Mouse (Mus musculus) forebrain, embryonic 14.5 days (tissue): ENCODE data around the gene Igsf11. TPM values are rescaled to one million over a fixed set of nuclear protein-coding genes. Genes with fewer than 3 reads are reported as not detected.
A peak's percentile ranks its signal among the peaks of the same experiment; 100 is the strongest.
"Not testable (repeated sequence)": the region's sequence is repeated elsewhere in the genome, so short reads cannot be mapped to it uniquely, and the experiment has no call there.

Source experiments
- ATAC-seq: fragments of 200-750 bp; cut with Nextera tagmentation; 2 replicates; pipeline ENCODE4 v1.8.0; 2017; ENCODE audit warnings: mild to moderate bottlenecking, moderate library complexity
- DNase-seq: peaks from one replicate; pipeline ENCODE4 v3.0.0-alpha.2; 2015; ENCODE audit warnings: low spot score
- H3K27ac ChIP-seq: fragments of 300-500 bp; sonication (generic); 2 replicates; pipeline ENCODE4 v1.5.1; 2014; ENCODE audit warnings: low read depth, mild to moderate bottlenecking, control low read depth, low read length, moderate library complexity
- H3K27me3 ChIP-seq: fragments of 300-500 bp; sonication (generic); replicated peaks from 2 replicates; pipeline ENCODE4 v1.6.1; 2014; ENCODE audit warnings: low read length, control low read depth, mixed read lengths; ENCODE audit not compliant: control insufficient read depth, insufficient read depth
- H3K36me3 ChIP-seq: fragments of 300-500 bp; sonication (generic); 2 replicates; pipeline ENCODE4 v1.6.1; 2014; ENCODE audit warnings: low read length, control low read depth; ENCODE audit not compliant: control insufficient read depth, insufficient read depth
- H3K4me1 ChIP-seq: fragments of 300-500 bp; sonication (generic); 2 replicates; pipeline ENCODE4 v1.6.1; 2014; ENCODE audit warnings: antibody characterized with exemption, low read length, control low read depth; ENCODE audit not compliant: control insufficient read depth, insufficient read depth
- H3K4me2 ChIP-seq: fragments of 300-500 bp; sonication (generic); 2 replicates; pipeline ENCODE4 v1.6.1; 2014; ENCODE audit warnings: mild to moderate bottlenecking, control low read depth, low read length
- H3K4me3 ChIP-seq: fragments of 300-500 bp; sonication (generic); 2 replicates; pipeline ENCODE4 v1.5.1; 2014; ENCODE audit warnings: low read depth, low read length, control low read depth
- H3K9ac ChIP-seq: fragments of 300-500 bp; sonication (generic); 2 replicates; pipeline ENCODE4 v1.6.1; 2014; ENCODE audit warnings: mild to moderate bottlenecking, low read length, control low read depth, moderate library complexity
- H3K9me3 ChIP-seq: fragments of 300-500 bp; sonication (generic); replicated peaks from 2 replicates; pipeline ENCODE4 v1.6.1; 2016; ENCODE audit warnings: low read length, control low read depth, mixed read lengths; ENCODE audit not compliant: control insufficient read depth
- WGBS: fragments of 180-500 bp; shearing (Covaris S2); extraction: QIAGEN DNeasy Blood & Tissue Kit; methylation state at CpG from one replicate; pipeline ENCODE4 v1.1.7; 2014; 5-methylcytosine and 5-hydroxymethylcytosine counted together
- polyA plus RNA-seq: library from polyadenylated mRNA; unstranded; fragments of >200 nt; fragmentation: Nextera tagmentation; extraction: Ambion mirVana; gene quantifications from 2 replicates; pipeline ENCODE4 v1.2.1, GENCODE M21; 2014

Igsf11 gene
- polyA plus RNA-seq, 1 experiment from 2014 or later, result 1.7 TPM

GRCm38 (mm10) chr16:38982508-38983236 is 90.2 kb downstream of the Igsf11 start:
- 22% methylated on average over 12 of the region's 12 CpGs for WGBS
- Histone ChIP-seq H3K4me1 (peaks cover 17% of the 10 kb centered on the region; the same call in 1 of the 2 replicates), H3K36me3 (no peaks in the 10 kb centered on the region), H3K27me3 (no peaks in the 10 kb centered on the region), H3K27ac (no peak overlapping the region), H3K9me3 (no peaks in the 10 kb centered on the region), H3K4me3 (no peak overlapping the region), H3K4me2 (no peak overlapping the region), H3K9ac (no peak overlapping the region)
- DNase-seq, result no peak
- no peak for ATAC-seq

GRCm38 (mm10) chr16:38983850-38984249 is 91.4 kb downstream of the Igsf11 start:
- not testable (repeated sequence) for ATAC-seq, H3K4me3 ChIP-seq, H3K4me2 ChIP-seq, H3K9ac ChIP-seq, DNase-seq, H3K27me3 ChIP-seq, H3K9me3 ChIP-seq, H3K36me3 ChIP-seq, H3K27ac ChIP-seq
- 71% methylated on average over 3 of the region's 3 CpGs for WGBS
- peaks cover 17% of the 10 kb centered on the region; the same call in 1 of the 2 replicates for H3K4me1 ChIP-seq

GRCm38 (mm10) chr16:38985411-38985810 is 92.9 kb downstream of the Igsf11 start:
- WGBS, result 25% methylated on average over 3 of the region's 3 CpGs
- no peak overlapping the region for H3K4me2 ChIP-seq
- peak; percentile 61 for DNase-seq
- H3K4me1 ChIP-seq, result peaks cover 17% of the 10 kb centered on the region; the same call in 1 of the 2 replicates
- peak; percentile 40; the same call in 1 of the 2 replicates for ATAC-seq
- no peaks in the 10 kb centered on the region for H3K9me3 ChIP-seq
- H3K27ac ChIP-seq, result no peak overlapping the region
- H3K36me3 ChIP-seq, result no peaks in the 10 kb centered on the region
- H3K27me3 ChIP-seq, result no peaks in the 10 kb centered on the region
- H3K4me3 ChIP-seq, result no peak overlapping the region
- H3K9ac ChIP-seq, result no peak overlapping the region

- peak; percentile 17 for DNase-seq
- Histone ChIP-seq H3K27me3 (no peaks in the 10 kb centered on the region), H3K4me2 (no peak overlapping the region), H3K9ac (no peak overlapping the region), H3K9me3 (no peaks in the 10 kb centered on the region), H3K36me3 (no peaks in the 10 kb centered on the region), H3K4me1 (peaks cover 15% of the 10 kb centered on the region; the same call in 1 of the 2 replicates), H3K4me3 (no peak overlapping the region), H3K27ac (no peak overlapping the region)
- 61% methylated on average over 2 of the region's 2 CpGs for WGBS
- ATAC-seq, result 0 out of 2 replicates have a peak, but pooled peaks have one; percentile 11
Measured at GRCm38 (mm10) chr16:38986410-38986809, 93.9 kb downstream of the Igsf11 start.

GRCm38 (mm10) chr16:38993711-38994110 is 101.2 kb downstream of the Igsf11 start:
- Histone ChIP-seq H3K27me3 (no peaks in the 10 kb centered on the region), H3K4me3 (no peak overlapping the region), H3K4me2 (no peak overlapping the region), H3K36me3 (no peaks in the 10 kb centered on the region), H3K4me1 (no peaks in the 10 kb centered on the region), H3K27ac (no peak overlapping the region), H3K9ac (no peak overlapping the region), H3K9me3 (no peaks in the 10 kb centered on the region)
- no peak for ATAC-seq
- DNase-seq, result no peak
- WGBS, result 88% methylated on average over 7 of the region's 7 CpGs

- ATAC-seq, result peak; percentile 47; the same call in 1 of the 2 replicates
- Histone ChIP-seq H3K27ac (no peak overlapping the region), H3K4me2 (no peak overlapping the region), H3K9ac (no peak overlapping the region), H3K4me3 (no peak overlapping the region), H3K4me1 (0 out of 2 replicates have a peak, but pooled peaks cover 2% of the 10 kb centered on the region), H3K27me3 (no peaks in the 10 kb centered on the region), H3K9me3 (no peaks in the 10 kb centered on the region), H3K36me3 (no peaks in the 10 kb centered on the region)
- no peak for DNase-seq
- WGBS, result 47% methylated on average over 6 of the region's 6 CpGs
Measured at GRCm38 (mm10) chr16:38998496-38999258, 106.2 kb downstream of the Igsf11 start.

- Histone ChIP-seq H3K4me1 (0 out of 2 replicates have a peak, but pooled peaks cover 2% of the 10 kb centered on the region), H3K4me2 (no peak overlapping the region), H3K9ac (no peak overlapping the region), H3K9me3 (no peaks in the 10 kb centered on the region), H3K36me3 (no peaks in the 10 kb centered on the region), H3K27ac (no peak overlapping the region), H3K4me3 (no peak overlapping the region), H3K27me3 (no peaks in the 10 kb centered on the region)
- peak; percentile 76 for ATAC-seq
- peak; percentile 52 for DNase-seq
Measured at GRCm38 (mm10) chr16:38999298-38999697, 106.8 kb downstream of the Igsf11 start.

GRCm38 (mm10) chr16:39006978-39007377 is 114.5 kb downstream of the Igsf11 start:
- H3K36me3 ChIP-seq, result no peaks in the 10 kb centered on the region
- H3K4me2 ChIP-seq, result no peak overlapping the region
- no peak overlapping the region for H3K9ac ChIP-seq
- H3K9me3 ChIP-seq, result no peaks in the 10 kb centered on the region
- no peak for DNase-seq
- H3K27me3 ChIP-seq, result no peaks in the 10 kb centered on the region
- no peak overlapping the region for H3K27ac ChIP-seq
- WGBS, result 92% methylated on average over 7 of the region's 7 CpGs
- H3K4me3 ChIP-seq, result no peak overlapping the region
- no peak for ATAC-seq
- no peaks in the 10 kb centered on the region for H3K4me1 ChIP-seq
